Mouse (Mus musculus): ENCODE results near the gene Serpinc1. TPM values are rescaled to one million over a fixed set of nuclear protein-coding genes. Genes with fewer than 3 reads are reported as not detected.

The Serpinc1 gene
- polyA plus RNA-seq, 1 experiment from 2014 or later = 209 TPM

DNA sequence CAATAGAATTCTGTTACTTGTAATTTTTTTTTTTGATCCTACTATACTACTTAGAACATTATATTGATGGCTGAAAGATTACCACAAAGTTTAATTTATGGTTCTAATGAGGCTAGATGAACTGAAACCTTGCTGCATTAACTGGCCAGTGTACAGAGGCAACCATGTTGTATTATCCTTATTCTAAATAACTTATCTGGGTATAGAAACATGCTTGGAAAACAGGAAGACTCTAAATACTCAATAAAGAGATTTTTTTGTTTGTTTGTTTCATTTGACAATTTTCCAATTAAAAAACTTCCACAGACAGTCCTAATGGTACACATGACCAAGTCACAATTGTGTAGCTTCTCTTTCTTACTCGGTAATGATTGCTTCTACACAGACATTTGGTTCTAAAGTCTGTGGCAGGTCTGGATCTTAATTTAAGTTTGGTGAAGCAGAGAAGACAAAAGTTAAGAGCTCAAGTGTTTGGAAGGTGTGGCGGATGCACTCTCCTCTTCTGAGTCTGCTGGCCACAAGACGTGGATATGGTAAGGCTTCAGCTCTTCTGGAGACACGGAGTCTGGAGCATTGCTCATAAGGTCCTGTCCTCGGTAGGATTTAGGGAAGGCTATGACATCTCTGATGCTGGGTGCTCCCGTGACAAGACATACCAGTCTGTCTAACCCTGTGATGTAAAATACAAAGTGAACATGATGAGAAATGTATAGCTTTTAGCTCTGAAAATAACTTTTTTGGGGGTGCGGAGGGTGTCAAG lies 63.1 kb downstream of the Serpinc1 start:
- Histone ChIP-seq H3K4me3 (ENCODE audit: low read depth, low read length) (no peak overlapping the region), H3K36me3 (ENCODE audit: control insufficient read depth, insufficient read depth, low read length) (peaks cover 27% of the 10 kb centered on the region)
- WGBS = 93% methylated on average over 7 of the region's 7 CpGs

DNA sequence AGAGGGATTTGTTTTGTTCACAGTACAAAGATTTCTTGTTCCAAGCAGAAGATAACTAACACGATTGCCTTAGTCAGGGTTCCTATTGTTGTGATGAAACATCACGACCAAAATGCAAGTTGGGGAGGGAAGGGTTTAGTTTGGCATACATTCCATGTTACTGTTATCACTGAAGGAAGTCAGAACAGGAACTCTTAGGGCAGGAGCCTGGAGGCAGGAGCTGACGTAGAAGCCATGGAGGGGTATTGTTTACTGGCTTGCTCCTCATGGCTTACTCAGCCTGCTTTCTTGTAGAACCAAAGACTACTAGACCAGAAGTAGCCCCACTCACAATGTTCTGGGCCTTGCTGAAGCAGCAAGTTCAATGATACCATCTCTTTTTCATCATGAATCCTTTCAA lies 68.6 kb downstream of the Serpinc1 start:
- WGBS = 83% methylated on average over 3 of the region's 3 CpGs
- H3K4me3 ChIP-seq (ENCODE audit: low read depth, low read length) = no peak overlapping the region
- H3K9ac ChIP-seq (ENCODE audit: low read depth, low read length) = no peak overlapping the region
- ATAC-seq (replicated peaks; ENCODE audit: low FRiP score) (no peak), DNase-seq (ENCODE audit: low spot score) (no peak)
- no peak overlapping the region for H3K4me2 ChIP-seq
- no peaks in the 10 kb centered on the region for H3K9me3 ChIP-seq (ENCODE audit: control insufficient read depth, low read length)
- H3K36me3 ChIP-seq (ENCODE audit: control insufficient read depth, insufficient read depth, low read length) = peaks cover 18% of the 10 kb centered on the region
- H3K27me3 ChIP-seq (replicated peaks; ENCODE audit: control insufficient read depth, insufficient read depth, low read length) = no peaks in the 10 kb centered on the region
- H3K4me1 ChIP-seq (replicated peaks; ENCODE audit: control insufficient read depth, insufficient read depth, low read length) = no peaks in the 10 kb centered on the region
- no peak overlapping the region for H3K27ac ChIP-seq (ENCODE audit: low read depth, low read length)

More for the DNA sequence above, 63.1 kb downstream of the Serpinc1 start:
- no peak for DNase-seq (ENCODE audit: low spot score)
- Histone ChIP-seq H3K4me2 (no peak overlapping the region), H3K27me3 (replicated peaks; ENCODE audit: control insufficient read depth, insufficient read depth, low read length) (no peaks in the 10 kb centered on the region), H3K9ac (ENCODE audit: low read depth, low read length) (no peak overlapping the region), H3K9me3 (ENCODE audit: control insufficient read depth, low read length) (no peaks in the 10 kb centered on the region), H3K4me1 (replicated peaks; ENCODE audit: control insufficient read depth, insufficient read depth, low read length) (0 out of 2 replicates have a peak, but pooled peaks cover 2% of the 10 kb centered on the region), H3K27ac (ENCODE audit: low read depth, low read length) (no peak overlapping the region)
- no peak for ATAC-seq (replicated peaks; ENCODE audit: low FRiP score)

Other genes with a start within 250 kb of the Serpinc1 start
- gene Rabgap1l, start 185.4 kb upstream of the Serpinc1 start, polyA plus RNA-seq (2014; fragmentation: Nextera tagmentation; extraction: Ambion mirVana) = 63.5 and 69.3 TPM in 2 replicates
- 5.6 and 5.9 TPM in 2 replicates for gene Rc3h1, start 72.2 kb upstream of the Serpinc1 start, polyA plus RNA-seq (2014; fragmentation: Nextera tagmentation; extraction: Ambion mirVana)
- 3.4 and 4.8 TPM in 2 replicates for gene Zbtb37, start 56.3 kb downstream of the Serpinc1 start, polyA plus RNA-seq (2014; fragmentation: Nextera tagmentation; extraction: Ambion mirVana)
- 68.3 and 84.3 TPM in 2 replicates for gene Dars2, start 92.1 kb downstream of the Serpinc1 start, polyA plus RNA-seq (2014; fragmentation: Nextera tagmentation; extraction: Ambion mirVana)
- gene Cenpl, start 92.1 kb downstream of the Serpinc1 start, polyA plus RNA-seq (2014; fragmentation: Nextera tagmentation; extraction: Ambion mirVana) = 34.7 and 39.0 TPM in 2 replicates
- 14.6 and 16.0 TPM in 2 replicates for gene Klhl20, start 152.9 kb downstream of the Serpinc1 start, polyA plus RNA-seq (2014; fragmentation: Nextera tagmentation; extraction: Ambion mirVana)
- gene Ankrd45, start 164.1 kb downstream of the Serpinc1 start, polyA plus RNA-seq (2014; fragmentation: Nextera tagmentation; extraction: Ambion mirVana) = 0.53 and 0.74 TPM in 2 replicates
- gene Tex50, start 180.7 kb downstream of the Serpinc1 start, polyA plus RNA-seq (2014; fragmentation: Nextera tagmentation; extraction: Ambion mirVana) = not detected in 2 replicates

Data from liver, embryonic 11.5 days (tissue).